Mouse (Mus musculus) granulocyte monocyte progenitor cell, adult 5-6 weeks (primary cell): ENCODE measurements at regions not wholly inside any gene's neighbourhood (a gene's known extent, or its start where the extent isn't known, plus 50 kb on each side); places are given as distances from the start of the nearest gene placed in this dataset.
"Not testable (repeated sequence)": the region's sequence is repeated elsewhere in the genome, so short reads cannot be mapped to it uniquely, and the experiment has no call there.

ENCODE experiments used
- ATAC-seq: replicated peaks from 2 replicates; pipeline ENCODE4 v1.8.0; 2016; ENCODE audit warnings: mild to moderate bottlenecking, moderate TSS enrichment, inconsistent platforms; ENCODE audit not compliant: poor library complexity, severe bottlenecking

- peak; percentile 79 for ATAC-seq
Measured at GRCm38 (mm10) chrX:50537785-50538159, 109.5 kb upstream of the Olfr1324 start.

- ATAC-seq, result peak; percentile 99
Measured at GRCm38 (mm10) chrX:50537122-50537784, 109.0 kb upstream of the Olfr1324 start.

GRCm38 (mm10) chrX:50504047-50504446 lies 75.7 kb upstream of the Olfr1324 start:
- ATAC-seq, result no peak

GRCm38 (mm10) chrX:50501181-50501580 lies 72.9 kb upstream of the Olfr1324 start:
- no peak for ATAC-seq

- not testable (repeated sequence) for ATAC-seq
Measured at GRCm38 (mm10) chrX:50490477-50490967, 62.2 kb upstream of the Olfr1324 start.
